Mouse (Mus musculus) inflammation-experienced regulatory T-cells, adult 6 months (primary cell): Measurements from ENCODE around the gene B4galnt4. TPM values are rescaled to one million over a fixed set of nuclear protein-coding genes. Genes with fewer than 3 reads are reported as not detected.
"Not testable (repeated sequence)": the region's sequence is repeated elsewhere in the genome, so short reads cannot be mapped to it uniquely, and the experiment has no call there.

Experiments used
- ATAC-seq: one replicate; pipeline ENCODE4 v1.8.0; 2017
- polyA plus RNA-seq, 3 experiments: library from polyadenylated mRNA; unstranded; fragments of 100-300 nt; shearing (Covaris generic); gene quantifications; one replicate each; pipeline ENCODE4 v1.2.1; 2017

B4galnt4 gene
- polyA plus RNA-seq: 10 to 100 TPM; 11.1 to 13.1 (median 12.5) TPM

DNA sequence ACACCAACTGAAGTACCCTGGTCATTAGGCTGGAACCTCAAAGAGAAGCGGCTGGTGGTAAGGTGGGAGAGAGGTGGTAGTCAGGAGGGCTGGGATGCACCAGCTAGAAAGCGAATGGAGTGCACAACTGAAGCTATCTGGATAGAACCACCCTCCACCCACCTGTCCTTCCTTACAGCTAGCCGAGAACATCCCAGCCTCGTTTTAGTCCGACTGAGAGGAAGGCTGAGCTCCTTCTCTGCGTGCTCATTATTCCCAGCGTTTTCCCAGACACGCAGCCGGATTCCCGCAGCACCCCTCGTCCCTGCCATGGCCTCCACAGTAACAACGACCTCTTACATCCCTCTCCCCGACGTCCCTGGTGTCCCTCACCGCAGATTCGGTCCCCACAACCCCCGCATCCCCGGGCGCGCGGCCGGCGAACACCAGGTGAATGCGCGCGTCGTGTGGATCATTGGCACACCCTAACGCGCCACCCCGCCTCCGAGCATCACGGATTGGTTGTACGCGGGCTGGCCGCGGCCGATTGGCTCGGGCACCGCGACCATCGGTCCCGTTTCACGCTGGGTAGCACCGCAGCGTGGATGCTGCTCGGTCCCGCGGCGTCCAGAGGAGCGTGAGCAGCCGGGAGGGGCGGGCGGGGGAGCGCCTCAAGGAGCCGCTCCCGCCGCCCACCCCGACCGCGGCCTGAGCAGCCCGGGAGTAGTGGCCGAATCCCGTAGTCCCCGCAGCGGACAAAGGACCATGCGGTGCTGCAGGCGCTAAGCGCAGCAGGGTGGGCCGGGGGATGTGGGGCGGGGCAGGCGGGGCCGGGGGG, at the start of gene B4galnt4:
Gene B4galnt4 (plus strand): TSS at position 679 of the 817 bp plus-strand sequence.
- ATAC-seq: peak; percentile 70

DNA sequence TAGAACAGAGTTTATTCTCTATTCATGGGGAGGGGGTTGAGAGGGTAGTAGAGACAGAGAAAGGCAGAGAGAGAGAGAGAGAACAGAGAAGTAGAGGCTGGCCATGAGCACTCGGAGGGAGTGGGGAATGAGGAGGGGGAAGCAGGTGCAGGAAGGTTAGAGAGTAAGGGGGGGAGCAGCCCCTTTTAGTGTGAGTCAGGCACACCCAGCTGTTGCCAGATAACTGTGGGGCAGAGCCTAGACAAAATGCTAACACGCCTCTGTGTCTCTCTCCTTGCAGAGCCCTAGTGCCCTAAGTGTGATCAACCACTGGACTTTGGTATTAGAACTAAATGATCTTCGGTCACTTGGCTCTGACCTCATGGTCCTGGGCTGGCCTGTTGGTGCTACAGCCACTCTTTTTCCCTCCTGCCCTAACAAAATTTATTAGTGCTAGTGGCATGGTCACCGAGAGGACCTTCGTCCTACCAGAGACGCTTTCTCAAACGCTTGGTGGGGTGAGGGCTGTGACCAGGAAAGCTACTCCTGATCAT, 49.6 kb upstream of the B4galnt4 start:
- ATAC-seq: no peak

DNA sequence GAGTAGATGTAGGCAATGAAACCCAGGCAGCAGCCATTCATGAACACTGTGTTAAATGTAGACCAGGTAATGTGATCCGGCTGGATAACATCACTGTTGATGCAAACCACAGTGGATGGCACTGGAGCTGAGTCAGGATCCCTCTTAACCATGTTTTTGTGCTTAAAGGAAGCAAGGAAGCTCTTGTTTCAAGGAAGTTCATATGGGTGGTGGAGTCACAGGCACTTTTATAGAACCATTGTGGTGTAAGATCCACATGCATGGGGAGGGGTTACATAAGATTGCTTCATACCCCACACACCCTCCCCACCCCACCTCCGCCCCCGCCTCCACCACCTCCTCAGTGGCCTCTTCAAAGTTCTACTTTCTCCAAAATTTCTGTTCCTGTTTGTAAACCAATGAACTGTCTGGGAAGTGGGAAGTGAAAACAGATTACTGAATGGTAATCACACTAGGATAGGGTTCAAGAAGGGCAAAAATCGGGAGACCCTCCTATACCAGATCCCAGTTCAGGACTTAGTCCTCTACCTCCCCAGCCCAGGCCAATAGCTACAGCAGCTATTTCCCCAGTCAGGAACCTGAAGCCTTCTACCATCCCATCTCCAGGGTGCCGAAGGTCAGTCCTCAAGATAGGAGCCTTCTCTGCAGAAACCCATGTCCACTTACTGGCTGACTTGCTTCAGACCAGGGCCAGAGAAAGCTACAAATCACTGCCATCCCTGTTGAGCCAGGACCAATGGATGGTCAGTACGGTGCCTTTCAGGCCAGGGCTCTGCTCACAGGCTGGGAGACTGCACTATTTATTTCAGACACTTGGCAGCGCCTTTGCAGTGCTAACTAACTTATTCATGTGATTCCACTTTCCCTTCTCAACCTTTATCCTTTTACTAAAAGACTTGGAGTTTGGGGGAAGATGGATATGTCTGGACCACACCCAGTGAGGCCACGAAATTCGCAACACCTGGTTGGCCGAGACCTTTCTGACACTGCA, 43.9 kb upstream of the B4galnt4 start:
- ATAC-seq: no peak

DNA sequence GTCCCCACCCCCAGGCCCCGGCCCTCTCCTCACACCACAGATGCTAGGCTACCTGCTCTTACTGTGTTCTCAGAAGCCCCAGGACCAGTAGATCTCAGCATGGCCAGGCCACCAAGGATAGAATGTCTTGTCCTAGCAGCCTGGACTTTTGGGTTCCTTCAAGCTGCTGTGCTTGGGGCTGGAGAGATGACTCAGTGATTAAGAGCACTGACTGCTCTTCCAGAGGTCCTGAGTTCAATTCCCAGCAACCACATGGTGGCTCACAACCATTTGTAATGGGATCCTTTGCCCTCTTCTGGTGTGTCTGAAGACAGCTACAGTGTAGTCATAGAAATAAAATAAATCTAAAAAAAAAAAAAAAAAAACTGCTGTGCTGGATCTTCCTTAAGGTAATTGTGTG, 43.1 kb upstream of the B4galnt4 start, which contains the start of gene Ifitm6:
Gene Ifitm6 (minus strand): TSS at position 101 of the 400 bp plus-strand sequence.
- not testable (repeated sequence) for ATAC-seq

DNA sequence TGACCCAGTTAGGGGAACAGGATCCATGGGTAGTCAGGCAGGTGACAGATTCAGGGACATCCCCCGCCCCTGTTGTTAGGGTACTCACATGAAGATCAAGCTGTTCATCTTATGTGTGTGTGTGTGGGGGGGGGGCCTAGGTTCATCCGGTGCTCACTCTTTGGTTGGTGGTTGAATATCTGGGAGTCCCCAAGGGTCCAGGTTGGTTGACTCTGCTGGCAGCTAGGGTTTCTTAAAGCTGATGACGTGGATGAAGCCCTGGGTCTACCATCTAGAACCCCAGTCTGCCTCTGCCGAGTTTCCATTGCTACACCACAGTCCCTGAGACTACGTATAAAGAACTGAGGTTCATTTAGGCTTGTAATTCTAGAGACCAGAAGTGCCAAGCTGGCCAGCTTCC, 41.9 kb upstream of the B4galnt4 start:
- peak; percentile 56 for ATAC-seq

DNA sequence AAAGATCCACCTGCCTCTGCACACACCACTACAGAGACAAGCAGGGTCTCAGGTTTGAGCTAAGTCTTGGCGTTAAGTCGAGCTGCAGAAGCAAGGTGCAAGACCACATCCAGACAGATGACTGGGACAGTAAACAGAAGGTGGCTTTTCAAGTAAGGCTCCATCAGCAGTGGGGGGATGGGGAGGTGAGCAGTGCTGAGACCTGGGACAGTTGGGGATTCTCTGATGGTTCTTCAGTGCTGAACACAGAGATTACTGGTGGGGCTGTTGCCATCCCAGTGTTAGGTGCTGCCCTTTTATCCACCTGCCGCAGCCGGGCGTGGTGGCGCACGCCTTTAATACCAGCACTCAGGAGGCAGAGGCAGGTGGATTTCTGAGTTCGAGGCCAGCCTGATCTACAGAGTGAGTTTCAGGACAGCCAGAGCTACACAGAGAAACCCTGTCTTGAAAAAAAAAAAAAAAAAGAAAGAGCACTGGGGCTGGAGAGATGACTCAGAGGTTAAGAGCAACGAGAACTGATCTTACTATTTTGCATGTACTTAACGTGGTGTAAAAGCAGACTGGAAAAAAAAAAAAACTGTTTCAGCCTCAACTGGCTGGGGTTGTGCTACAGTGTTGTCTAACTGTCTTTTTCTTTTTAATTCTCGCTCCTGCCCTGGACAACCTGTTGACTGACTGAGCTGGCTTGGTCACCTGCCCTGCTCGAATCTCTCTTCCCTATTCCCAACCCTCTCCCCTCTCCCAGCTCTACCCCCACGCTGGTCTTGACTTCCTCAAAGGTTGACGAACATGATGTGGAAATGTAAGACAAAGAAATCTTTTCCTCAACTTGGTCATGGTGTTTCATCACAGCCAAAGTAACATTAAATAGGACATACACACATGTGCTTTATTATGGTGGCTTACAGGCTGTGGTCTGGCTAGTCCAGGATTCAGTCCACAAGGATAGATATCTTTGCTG, 39.1 kb upstream of the B4galnt4 start:
- ATAC-seq: no peak

DNA sequence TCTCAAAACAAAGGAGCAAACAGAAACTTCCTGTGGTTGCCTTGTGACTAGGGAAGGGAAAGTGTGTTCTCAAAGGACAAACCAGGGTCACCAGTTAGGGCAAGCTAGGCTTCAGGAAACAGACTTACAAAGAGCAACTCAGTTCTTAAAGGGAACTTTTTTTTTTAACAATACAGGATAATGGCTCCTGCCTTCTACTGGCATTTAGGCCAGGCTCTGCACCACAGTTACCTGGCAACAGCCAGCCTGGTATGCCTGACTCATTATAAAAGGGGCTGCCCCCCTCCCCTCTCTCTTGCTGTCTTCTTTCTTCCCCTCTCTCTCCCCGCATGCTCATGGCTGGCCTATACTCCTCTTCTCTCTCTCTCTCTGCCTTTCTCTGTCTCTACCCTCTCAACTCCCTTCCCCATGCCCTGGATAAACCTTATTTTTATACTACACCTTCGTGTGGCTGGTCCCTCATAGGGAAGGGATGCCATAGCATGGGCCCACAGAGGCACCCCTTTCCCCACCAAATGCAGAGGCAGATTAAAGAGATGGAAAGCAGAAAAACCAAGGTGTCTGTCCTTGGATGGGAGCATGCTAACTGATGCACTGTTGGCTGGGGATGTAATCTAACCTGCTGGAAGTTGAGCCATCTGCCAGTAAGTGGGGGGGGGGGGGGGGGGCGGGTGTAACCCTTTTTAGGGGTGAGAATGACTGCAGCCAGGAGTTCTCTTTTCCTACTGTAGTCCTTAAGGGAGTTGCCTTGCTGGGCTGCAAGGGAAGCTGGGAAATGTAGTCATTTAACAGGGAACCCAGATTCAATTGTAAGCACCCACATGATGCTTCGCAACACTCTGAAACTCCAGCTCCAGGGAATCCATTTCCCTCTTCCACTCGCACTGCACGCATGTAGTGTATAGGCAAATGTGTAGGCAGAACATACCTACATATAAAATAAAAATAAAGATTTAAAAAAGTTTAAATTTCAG, 35.8 kb upstream of the B4galnt4 start:
- peak; percentile 25 for ATAC-seq

DNA sequence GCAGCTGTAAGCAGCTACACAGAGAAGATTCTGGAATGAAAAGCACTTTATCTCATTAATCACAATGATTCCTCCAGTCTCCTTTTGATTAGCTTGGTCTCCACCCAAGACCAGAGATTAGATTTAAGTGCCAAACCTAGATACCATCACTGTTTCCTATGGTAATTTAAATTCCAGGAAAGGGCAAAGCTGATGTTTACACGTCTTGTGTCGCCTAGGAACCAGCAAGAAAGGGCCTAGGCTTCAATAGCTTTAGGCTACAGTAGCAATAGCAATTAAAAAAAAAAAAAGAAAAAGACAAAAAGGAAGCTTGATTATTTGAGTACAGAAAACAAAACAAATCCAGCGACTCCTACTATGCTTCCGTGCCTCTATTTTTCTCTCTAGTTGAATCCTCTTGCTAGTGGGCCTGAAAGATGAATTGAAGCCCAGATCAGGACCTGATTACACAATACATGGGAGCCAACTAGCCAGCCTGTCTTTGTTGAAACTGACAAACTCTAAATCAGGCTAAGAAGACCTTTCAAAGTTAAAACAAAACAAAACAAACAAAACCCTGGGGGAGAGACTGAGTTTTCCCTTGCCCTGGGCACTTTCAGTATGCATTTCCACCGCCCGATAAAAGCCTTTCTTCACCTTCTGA, 34.7 kb upstream of the B4galnt4 start:
- ATAC-seq: no peak

DNA sequence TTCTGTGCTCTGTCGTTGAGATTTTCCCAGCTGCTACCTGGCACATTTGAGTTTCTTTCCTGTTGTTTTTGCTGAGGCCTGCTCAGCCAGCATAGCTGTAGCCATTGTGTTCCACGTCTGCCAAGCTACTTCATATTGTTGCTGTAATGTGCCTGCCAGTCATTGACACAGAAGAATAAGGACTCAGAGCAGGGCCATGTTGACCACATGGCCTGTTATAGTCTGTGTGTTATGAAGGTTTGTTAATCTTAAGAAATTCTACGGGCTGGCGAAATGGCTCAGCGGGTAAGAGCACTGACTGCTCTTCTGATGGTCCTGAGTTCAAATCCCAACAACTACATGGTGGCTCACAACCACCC, 34.2 kb upstream of the B4galnt4 start:
- no peak for ATAC-seq

DNA sequence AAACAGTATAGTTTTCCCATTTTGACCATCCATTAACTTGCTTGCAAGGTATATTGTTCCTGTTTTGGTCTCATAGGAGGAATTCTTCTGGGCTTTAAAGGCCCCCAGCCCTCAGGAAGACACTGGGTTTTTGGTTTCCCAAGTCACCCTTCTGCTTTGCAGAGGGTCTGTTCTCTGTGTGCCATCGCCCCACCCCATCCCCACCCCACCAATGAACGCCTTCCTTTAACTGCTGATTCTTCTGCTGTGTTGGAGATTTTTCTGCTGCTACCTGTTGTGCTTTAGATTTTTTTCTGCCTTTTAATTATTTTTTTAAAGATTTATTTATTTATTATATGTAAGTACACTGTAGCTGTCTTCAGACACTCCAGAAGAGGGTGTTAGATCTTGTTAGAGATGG, 32.1 kb upstream of the B4galnt4 start, which contains the start of gene Gm17387:
Gene Gm17387 (plus strand): TSS at position 301 of the 400 bp plus-strand sequence.
- ATAC-seq: no peak

DNA sequence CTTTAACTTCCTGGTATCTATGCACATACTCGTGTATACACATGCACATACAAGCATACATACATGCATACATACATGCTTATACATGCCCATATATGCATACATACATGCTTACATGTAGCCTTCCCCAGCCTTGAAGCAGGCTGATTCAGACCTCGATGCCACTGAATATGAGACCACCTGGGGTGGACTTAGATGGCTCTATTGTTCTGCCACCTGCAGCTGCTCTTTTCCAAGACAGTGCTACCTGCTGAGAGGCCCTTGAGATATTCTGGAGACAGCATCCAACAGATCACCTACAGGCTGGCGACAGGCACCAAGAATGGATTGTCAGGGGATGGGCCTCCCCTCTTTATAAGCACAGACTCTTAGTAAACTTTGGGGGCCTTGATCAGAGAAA, 30.5 kb upstream of the B4galnt4 start:
- ATAC-seq: no peak

DNA sequence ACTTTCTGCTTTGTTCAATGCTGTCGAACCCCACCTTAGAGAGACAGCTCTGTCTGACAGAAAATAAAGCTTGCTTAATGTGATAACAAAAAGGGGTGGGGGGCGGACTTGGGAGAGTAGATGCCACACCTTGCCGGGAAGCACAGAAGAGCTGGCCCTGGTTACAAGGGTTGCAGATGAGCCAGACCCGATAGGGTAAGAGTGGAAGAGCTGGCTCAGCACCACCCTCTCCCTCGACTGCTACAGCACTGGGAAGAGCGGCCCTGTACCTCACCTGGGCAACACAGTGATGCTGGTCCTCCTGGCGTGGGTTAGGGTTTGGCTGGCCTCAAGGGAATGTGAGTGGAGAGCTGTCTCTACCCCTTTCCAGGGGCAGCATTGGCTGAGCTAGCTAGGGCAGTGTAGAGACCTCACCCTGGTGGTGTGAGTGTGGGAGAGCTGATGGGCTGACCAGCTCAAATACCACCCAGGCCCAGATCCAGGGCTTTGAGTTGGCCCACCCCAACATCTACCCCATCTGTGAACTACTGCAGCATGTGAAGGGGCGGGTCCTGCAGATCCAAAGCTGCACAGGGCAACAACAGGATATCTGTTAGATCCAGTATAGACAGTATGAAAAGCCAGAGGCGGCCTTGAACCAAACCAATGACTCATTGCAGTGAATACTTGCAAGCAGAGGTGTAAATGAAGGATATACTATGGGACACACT, 28.3 kb upstream of the B4galnt4 start:
- ATAC-seq: no peak

DNA sequence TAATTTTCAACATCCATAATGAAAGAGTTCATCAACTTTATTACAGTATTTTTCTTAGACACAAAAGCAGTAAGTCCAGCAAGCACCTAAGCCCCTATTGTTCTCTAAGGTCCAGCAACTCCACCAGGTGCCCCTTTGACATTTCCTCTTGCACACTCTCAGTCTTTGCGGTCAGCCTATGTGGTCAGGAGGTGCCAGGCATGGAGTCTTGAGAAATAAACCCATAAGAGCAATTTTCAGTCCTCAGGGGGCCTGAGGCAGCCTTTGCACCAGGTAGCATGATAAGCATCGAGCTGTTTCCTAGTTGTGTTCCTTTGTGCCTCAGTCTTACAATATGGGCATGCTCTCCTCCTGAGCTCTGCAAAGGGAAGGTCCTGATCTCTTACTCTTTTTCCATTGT, 24.3 kb upstream of the B4galnt4 start:
- not testable (repeated sequence) for ATAC-seq

DNA sequence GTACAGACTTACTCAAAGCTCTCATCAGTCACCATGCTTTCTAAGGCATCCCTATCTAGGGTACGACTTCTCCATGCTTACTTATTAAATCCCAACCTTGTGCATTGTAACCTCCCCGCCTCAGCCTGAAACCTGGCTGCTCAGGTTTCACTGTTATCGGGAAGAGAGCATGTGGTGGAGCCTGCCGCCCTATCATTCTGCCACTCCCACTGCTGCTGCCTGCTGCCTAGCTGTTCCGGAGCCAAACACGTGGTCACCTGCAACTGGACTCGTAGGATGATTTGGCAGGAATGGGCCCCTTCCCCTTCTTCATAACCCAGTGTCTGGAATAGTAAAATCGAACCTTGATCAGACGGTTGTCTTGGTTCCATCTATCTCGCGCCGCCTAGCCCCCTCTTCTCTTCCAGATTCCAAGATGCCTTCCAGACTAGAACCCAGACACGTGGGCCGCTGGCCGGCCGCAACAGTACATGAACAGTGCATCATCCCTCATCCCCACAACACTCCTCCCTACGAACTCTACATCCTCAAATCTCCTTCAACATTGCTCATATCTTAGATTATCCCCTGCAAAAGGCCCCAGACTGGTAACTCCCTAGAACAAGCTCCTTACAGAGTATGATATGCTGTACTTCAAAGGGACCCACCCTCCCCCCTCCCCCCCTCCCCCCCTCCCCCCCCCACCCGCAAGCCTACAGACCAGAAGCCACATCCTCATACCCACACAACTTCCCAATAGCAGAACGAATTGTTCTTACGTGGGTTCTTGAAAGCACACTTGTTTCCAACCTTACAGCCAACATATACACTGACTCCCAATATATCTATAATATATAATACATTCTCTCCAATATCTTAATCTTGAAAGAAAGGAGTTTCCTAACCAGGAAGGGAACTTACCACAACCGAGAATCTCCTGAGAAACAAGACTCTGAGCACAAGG, 22.5 kb upstream of the B4galnt4 start:
- peak; percentile 83 for ATAC-seq

DNA sequence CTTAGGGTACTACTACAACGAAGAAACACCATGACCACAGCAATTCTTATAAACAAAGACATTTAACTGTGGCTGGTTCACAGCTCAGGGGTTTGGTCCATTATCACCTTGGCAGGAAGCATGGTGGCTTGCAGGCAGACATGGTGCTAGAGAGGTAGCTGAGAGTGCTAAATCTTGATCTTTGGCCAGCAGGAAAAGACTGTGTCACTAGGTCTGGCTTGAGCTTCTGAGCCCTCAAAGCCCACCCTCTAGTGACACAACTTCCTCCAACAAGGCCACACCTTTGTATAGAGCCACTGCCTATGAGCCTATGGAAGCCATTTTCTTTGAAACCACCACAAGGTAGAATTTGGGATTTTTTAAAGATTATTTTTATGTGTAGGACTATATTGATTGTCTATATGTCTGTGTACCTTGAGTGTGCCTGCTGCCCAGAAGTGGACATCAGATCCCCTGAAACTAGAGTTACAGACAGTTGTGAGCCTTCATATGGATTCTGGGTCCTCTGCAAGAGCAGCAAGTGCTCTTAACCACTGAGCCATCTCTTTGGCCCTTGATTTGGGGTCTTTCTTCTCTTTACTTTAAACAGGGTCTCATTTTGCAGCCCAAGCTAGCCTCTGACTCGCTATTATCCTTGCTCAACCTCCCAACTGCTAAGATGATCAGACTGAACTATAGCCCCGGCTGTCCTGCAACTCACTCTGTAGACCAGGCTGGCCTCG, 21.4 kb upstream of the B4galnt4 start:
- ATAC-seq: no peak

DNA sequence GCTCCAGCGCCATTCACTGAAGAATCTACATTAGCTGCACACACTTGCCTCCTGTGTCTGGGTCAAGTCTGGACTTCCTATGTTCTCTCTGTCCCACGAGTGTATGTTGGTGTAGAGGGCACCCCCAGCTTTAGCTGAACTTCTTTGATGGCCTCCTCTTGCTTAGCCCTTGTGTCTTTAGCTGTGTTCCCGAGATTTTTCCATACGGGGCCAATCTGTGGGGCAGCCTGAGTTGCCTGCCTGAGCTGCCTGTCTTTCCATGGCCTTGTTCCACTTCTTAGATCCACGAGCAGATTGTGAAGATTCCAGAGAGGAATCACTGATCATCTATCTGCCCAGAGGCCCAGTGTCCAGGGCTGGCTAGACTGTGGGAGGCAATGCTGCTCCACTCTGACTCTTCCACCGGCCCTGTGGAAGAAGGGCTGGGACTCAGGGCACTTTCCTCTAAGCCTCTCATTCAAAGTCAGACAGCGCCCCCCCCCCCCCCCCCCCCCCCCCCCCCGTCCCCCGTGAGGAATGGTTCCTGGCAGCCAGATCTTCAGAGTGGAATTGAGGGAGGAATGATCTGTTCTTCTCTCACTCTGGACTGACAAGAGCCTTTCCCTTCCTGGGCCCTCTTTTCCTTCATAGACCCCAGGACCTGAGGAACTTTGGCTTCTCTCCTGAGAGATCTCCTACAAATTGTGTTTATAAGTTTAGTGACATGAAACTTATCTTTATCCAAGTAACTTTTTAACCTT, 19.9 kb upstream of the B4galnt4 start:
- ATAC-seq: no peak

DNA sequence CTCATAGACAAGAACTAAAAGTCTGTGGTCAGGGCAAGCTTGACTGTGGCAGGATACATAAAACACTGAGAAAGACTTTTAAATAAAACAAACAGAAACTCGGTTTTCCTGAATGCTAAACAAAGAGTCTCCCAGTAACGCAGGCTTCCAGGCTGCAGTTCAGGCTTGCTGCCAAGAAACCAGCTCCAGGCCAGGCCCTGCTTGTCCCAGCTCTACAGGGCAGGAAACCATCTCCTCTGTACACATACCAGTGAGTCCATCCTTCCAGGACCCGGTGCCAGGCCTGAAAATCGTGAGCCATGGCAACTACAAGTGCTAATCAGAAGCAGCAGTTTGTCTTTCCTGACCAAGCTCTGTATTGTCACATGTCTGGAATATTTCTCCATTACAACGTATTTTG, 19.2 kb upstream of the B4galnt4 start:
- ATAC-seq: no peak
